Comparison of ENCODE assay signal across 25 mouse cellular contexts in the genomic region with DNA sequence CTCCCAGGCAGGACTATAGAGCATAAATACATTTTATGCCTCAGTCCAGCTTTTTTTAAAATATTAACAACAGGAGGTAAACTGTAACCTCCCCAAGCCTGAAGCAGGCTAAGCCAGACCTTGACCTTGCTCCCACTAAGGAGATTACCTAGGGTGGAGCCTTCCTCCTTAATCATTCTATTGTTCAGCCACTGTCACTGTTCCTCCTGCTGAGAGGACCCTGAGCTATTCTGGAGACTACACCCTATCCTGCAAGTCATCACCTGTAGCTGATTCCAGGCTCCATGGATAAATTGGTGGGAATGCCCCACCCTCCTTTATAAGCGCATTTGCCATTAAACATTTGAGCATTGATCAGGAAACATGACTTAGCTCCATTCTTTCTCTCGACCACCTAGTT. TPM values are rescaled to one million over a fixed set of nuclear protein-coding genes. Genes with fewer than 3 reads are reported as not detected.
DNase-seq lines count a peak whose midpoint lies in the region; TF ChIP-seq lines count a peak whose summit lies in the region.
"Had no signal": no experiment of that assay in that cellular context is flagged by ENCODE, and none has a peak within 500 bp of the region (broad histone marks: within the 10 kb centered on the region; RNA-seq: fewer than 3 reads in every experiment).

No protein-coding gene starts in this region.

- peaks cover 24% of the 10 kb centered on the region for H3K9me3 ChIP-seq in ES-Bruce4 (replicated peaks; ENCODE audit: control insufficient read depth, insufficient read depth, low read length, poor library complexity, severe bottlenecking)
- H3K9me3 ChIP-seq: embryonic facial prominence, embryonic 12.5 days; forebrain, embryonic 15.5 days; G1E had no signal

- peaks cover 2% of the 10 kb centered on the region; the same call in 1 of the 2 replicates for H3K36me3 ChIP-seq in ES-Bruce4 (ENCODE audit: control insufficient read depth, insufficient read depth, low read length, poor library complexity, severe bottlenecking)
- H3K36me3 ChIP-seq: embryonic facial prominence, embryonic 10.5 days; embryonic facial prominence, embryonic 12.5 days; forebrain, embryonic 15.5 days; G1E had no signal

- no peaks in the 10 kb centered on the region for H3K27me3 ChIP-seq in ES-Bruce4 (ENCODE audit: control insufficient read depth, insufficient read depth, low read length, poor library complexity, severe bottlenecking)
- H3K27me3 ChIP-seq: embryonic facial prominence, embryonic 12.5 days; forebrain, embryonic 13.5 days; forebrain, embryonic 15.5 days; Patski had no signal

- no peak for TF ChIP-seq POLR2A in ES-Bruce4 (IDR thresholded peaks at IDR 0.05; ENCODE audit: insufficient read depth, low read length)

- H3K4me1 ChIP-seq in ES-Bruce4 (ENCODE audit: control insufficient read depth, insufficient read depth, low read length): peaks cover 2% of the 10 kb centered on the region
- H3K4me1 ChIP-seq: embryonic facial prominence, embryonic 10.5 days; embryonic facial prominence, embryonic 12.5 days; forebrain, embryonic 13.5 days; forebrain, embryonic 15.5 days had no signal

- DNase-seq in ES-CJ7 (ENCODE audit: low read depth, low spot score) (peak; percentile 82), R1 (ENCODE audit: low read depth, low spot score) (peak; percentile 93)
- DNase-seq in cerebellum, adult 9-11 months: no peak
- no peak for DNase-seq in retina, embryonic 14.5 days (ENCODE audit: low spot score)
- DNase-seq in embryo, embryonic 11 days: no peak
- DNase-seq: adrenal gland, adult 8-10 months; adrenal gland, postnatal 14 days; adrenal gland, postnatal 36 days; cerebellum, adult 11-12 months; cerebellum, adult 2 months; cerebellum, adult 9-10 months; cerebellum, postnatal 14 days; cerebellum, postnatal 36 days; forebrain, postnatal 0 days had no signal

- peak; percentile 88 for TF ChIP-seq EP300 in ES-Bruce4 (IDR thresholded peaks at IDR 0.05; ENCODE audit: insufficient read depth, low read depth, low read length)

- no peak overlapping the region for H3K4me3 ChIP-seq in ES-Bruce4 (ENCODE audit: low read depth, low read length)
- H3K4me3 ChIP-seq: embryonic facial prominence, embryonic 10.5 days; embryonic facial prominence, embryonic 12.5 days; forebrain, embryonic 13.5 days; forebrain, embryonic 15.5 days had no signal

- no peak for TF ChIP-seq CTCF in ES-Bruce4 (IDR thresholded peaks at IDR 0.05; ENCODE audit: low read depth, low read length)

- H3K27ac ChIP-seq in ES-Bruce4 (ENCODE audit: insufficient read depth, low read length): peak overlapping the region; percentile 99
- H3K27ac ChIP-seq: embryonic facial prominence, embryonic 10.5 days; embryonic facial prominence, embryonic 12.5 days; forebrain, embryonic 13.5 days; forebrain, embryonic 15.5 days had no signal

- H3K9ac ChIP-seq in ES-Bruce4 (ENCODE audit: low read depth, poor library complexity, severe bottlenecking): no peak overlapping the region
- H3K9ac ChIP-seq: embryonic facial prominence, embryonic 12.5 days; forebrain, embryonic 13.5 days; forebrain, embryonic 15.5 days; forebrain, postnatal 0 days had no signal

RNA-seq across cellular contexts. Expression of a gene that starts 2.4 kb away (rescaled TPM):
- not detected in 2 replicates for polyA plus RNA-seq in ES-Bruce4 (2011; ENCODE audit: insufficient read depth, insufficient read length, low read depth, missing spikeins)
- polyA plus RNA-seq: activated CD4-positive, CD25-positive, alpha-beta regulatory T cell, adult 4 months; C2C12; cerebellum, adult 2 months; embryonic facial prominence, embryonic 10.5 days; embryonic facial prominence, embryonic 12.5 days; embryonic facial prominence, embryonic 14.5 days; forebrain, embryonic 11.5 days; forebrain, embryonic 13.5 days; forebrain, embryonic 15.5 days; forebrain, postnatal 0 days; G1E; Patski had no signal

Comparison
In these comparisons a context has a peak if more than half of its experiments do, and no peak if none do; other contexts are left out.
1. DNase-seq: peak in ES-CJ7 (single experiment) and R1 (single experiment); none in cerebellum, adult 9-11 months (single experiment), retina, embryonic 14.5 days (single experiment) and embryo, embryonic 11 days (single experiment).